Mouse (Mus musculus): Measurements from ENCODE around the gene Thumpd1. TPM values are rescaled to one million over a fixed set of nuclear protein-coding genes. Genes with fewer than 3 reads are reported as not detected.
"Not testable (repeated sequence)": the region's sequence is repeated elsewhere in the genome, so short reads cannot be mapped to it uniquely, and the experiment has no call there.

The Thumpd1 gene
- polyA plus RNA-seq, 1 experiment from 2014 or later = 56.4 TPM

- Histone ChIP-seq H3K27ac (ENCODE audit: low read length) (no peak overlapping the region), H3K36me3 (ENCODE audit: control insufficient read depth, insufficient read depth, low read length) (no peaks in the 10 kb centered on the region), H3K9ac (ENCODE audit: low read depth, low read length) (no peak overlapping the region), H3K27me3 (replicated peaks; ENCODE audit: control insufficient read depth, insufficient read depth, low read length) (no peaks in the 10 kb centered on the region), H3K4me2 (ENCODE audit: low read depth, low read length) (no peak overlapping the region), H3K4me1 (ENCODE audit: control insufficient read depth, insufficient read depth, low read length) (peaks cover 5% of the 10 kb centered on the region; the same call in 1 of the 2 replicates), H3K9me3 (ENCODE audit: control insufficient read depth, low read length) (no peaks in the 10 kb centered on the region), H3K4me3 (ENCODE audit: low read length) (no peak overlapping the region)
- no peak for ATAC-seq
- WGBS = 66% methylated on average over 1 of the region's 1 CpGs
Observed at GRCm38 (mm10) chr7:119745869-119746268, 25.3 kb upstream of the Thumpd1 start.

- Histone ChIP-seq H3K27me3 (replicated peaks; ENCODE audit: control insufficient read depth, insufficient read depth, low read length) (no peaks in the 10 kb centered on the region), H3K9me3 (ENCODE audit: control insufficient read depth, low read length) (no peaks in the 10 kb centered on the region), H3K4me2 (ENCODE audit: low read depth, low read length) (peak overlapping the region; percentile 32), H3K9ac (ENCODE audit: low read depth, low read length) (peak overlapping the region; percentile 35; the same call in 1 of the 2 replicates), H3K27ac (ENCODE audit: low read length) (no peak overlapping the region), H3K4me3 (ENCODE audit: low read length) (peak overlapping the region; percentile 20), H3K36me3 (ENCODE audit: control insufficient read depth, insufficient read depth, low read length) (no peaks in the 10 kb centered on the region), H3K4me1 (ENCODE audit: control insufficient read depth, insufficient read depth, low read length) (peaks cover 5% of the 10 kb centered on the region; the same call in 1 of the 2 replicates)
- ATAC-seq = peak; percentile 64
- 9% methylated on average over 34 of the region's 34 CpGs for WGBS
Observed at GRCm38 (mm10) chr7:119744321-119744720, 23.7 kb upstream of the Thumpd1 start.

DNA sequence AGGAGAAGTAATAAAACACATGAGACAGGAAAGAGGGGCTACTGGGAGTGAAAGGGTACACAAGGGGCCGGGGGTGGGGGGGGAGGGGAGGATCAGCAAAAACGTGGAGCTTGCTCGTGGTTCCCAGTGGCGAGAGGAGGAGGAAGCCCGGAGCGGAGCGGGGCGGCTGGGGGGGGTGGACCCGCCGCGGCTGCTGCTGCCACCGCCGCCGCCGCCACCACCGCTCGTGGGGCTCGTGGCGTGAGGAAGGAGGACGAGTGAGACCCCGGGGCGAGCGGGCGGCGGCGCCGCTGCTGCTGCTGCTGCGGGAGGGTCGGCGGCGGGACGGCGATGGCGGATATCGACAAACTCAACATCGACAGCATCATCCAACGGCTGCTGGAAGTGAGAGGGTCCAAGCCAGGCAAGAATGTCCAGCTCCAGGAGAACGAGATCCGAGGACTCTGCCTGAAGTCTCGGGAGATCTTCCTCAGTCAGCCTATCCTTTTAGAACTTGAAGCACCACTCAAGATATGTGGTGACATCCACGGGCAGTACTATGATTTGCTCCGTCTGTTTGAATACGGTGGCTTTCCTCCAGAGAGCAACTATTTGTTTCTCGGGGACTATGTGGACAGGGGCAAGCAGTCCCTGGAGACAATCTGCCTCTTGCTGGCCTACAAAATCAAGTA lies 19.3 kb upstream of the Thumpd1 start:
- 0 out of 2 replicates have a peak, but pooled peaks have one; percentile 44 for ATAC-seq
- H3K27me3 ChIP-seq (replicated peaks; ENCODE audit: control insufficient read depth, insufficient read depth, low read length); H3K9me3 ChIP-seq (ENCODE audit: control insufficient read depth, low read length); H3K4me1 ChIP-seq (ENCODE audit: control insufficient read depth, insufficient read depth, low read length); H3K36me3 ChIP-seq (ENCODE audit: control insufficient read depth, insufficient read depth, low read length); H3K27ac ChIP-seq (ENCODE audit: low read length): not testable (repeated sequence)
- Histone ChIP-seq H3K4me2 (ENCODE audit: low read depth, low read length) (peak overlapping the region; percentile 50), H3K4me3 (ENCODE audit: low read length) (peak overlapping the region; percentile 35), H3K9ac (ENCODE audit: low read depth, low read length) (peak overlapping the region; percentile 40; the same call in 1 of the 2 replicates)
- WGBS = 5% methylated on average over 27 of the region's 44 CpGs

GRCm38 (mm10) chr7:119738877-119739276 lies 18.3 kb upstream of the Thumpd1 start:
- H3K27ac ChIP-seq (ENCODE audit: low read length) = no peak overlapping the region
- no peak for ATAC-seq
- no peak overlapping the region for H3K4me3 ChIP-seq (ENCODE audit: low read length)
- 79% methylated on average over 2 of the region's 2 CpGs for WGBS
- H3K4me1 ChIP-seq (ENCODE audit: control insufficient read depth, insufficient read depth, low read length) = no peaks in the 10 kb centered on the region
- no peaks in the 10 kb centered on the region for H3K9me3 ChIP-seq (ENCODE audit: control insufficient read depth, low read length)
- H3K27me3 ChIP-seq (replicated peaks; ENCODE audit: control insufficient read depth, insufficient read depth, low read length) = no peaks in the 10 kb centered on the region
- H3K9ac ChIP-seq (ENCODE audit: low read depth, low read length) = no peak overlapping the region
- no peaks in the 10 kb centered on the region for H3K36me3 ChIP-seq (ENCODE audit: control insufficient read depth, insufficient read depth, low read length)
- H3K4me2 ChIP-seq (ENCODE audit: low read depth, low read length) = no peak overlapping the region

- not testable (repeated sequence) for H3K4me2 ChIP-seq (ENCODE audit: low read depth, low read length); ATAC-seq; H3K9ac ChIP-seq (ENCODE audit: low read depth, low read length); H3K9me3 ChIP-seq (ENCODE audit: control insufficient read depth, low read length); H3K27ac ChIP-seq (ENCODE audit: low read length); H3K36me3 ChIP-seq (ENCODE audit: control insufficient read depth, insufficient read depth, low read length); H3K4me1 ChIP-seq (ENCODE audit: control insufficient read depth, insufficient read depth, low read length); H3K27me3 ChIP-seq (replicated peaks; ENCODE audit: control insufficient read depth, insufficient read depth, low read length); H3K4me3 ChIP-seq (ENCODE audit: low read length)
- 82% methylated on average over 4 of the region's 4 CpGs for WGBS
Observed at GRCm38 (mm10) chr7:119731262-119731661, 10.7 kb upstream of the Thumpd1 start.

GRCm38 (mm10) chr7:119727621-119728020 lies 7.0 kb upstream of the Thumpd1 start:
- no peaks in the 10 kb centered on the region for H3K36me3 ChIP-seq (ENCODE audit: control insufficient read depth, insufficient read depth, low read length)
- H3K4me3 ChIP-seq (ENCODE audit: low read length) = no peak overlapping the region
- H3K27ac ChIP-seq (ENCODE audit: low read length) = no peak overlapping the region
- no peaks in the 10 kb centered on the region for H3K27me3 ChIP-seq (replicated peaks; ENCODE audit: control insufficient read depth, insufficient read depth, low read length)
- H3K9ac ChIP-seq (ENCODE audit: low read depth, low read length) = no peak overlapping the region
- ATAC-seq = no peak
- no peak overlapping the region for H3K4me2 ChIP-seq (ENCODE audit: low read depth, low read length)
- no peaks in the 10 kb centered on the region for H3K4me1 ChIP-seq (ENCODE audit: control insufficient read depth, insufficient read depth, low read length)
- WGBS = 95% methylated on average over 2 of the region's 2 CpGs
- no peaks in the 10 kb centered on the region for H3K9me3 ChIP-seq (ENCODE audit: control insufficient read depth, low read length)

DNA sequence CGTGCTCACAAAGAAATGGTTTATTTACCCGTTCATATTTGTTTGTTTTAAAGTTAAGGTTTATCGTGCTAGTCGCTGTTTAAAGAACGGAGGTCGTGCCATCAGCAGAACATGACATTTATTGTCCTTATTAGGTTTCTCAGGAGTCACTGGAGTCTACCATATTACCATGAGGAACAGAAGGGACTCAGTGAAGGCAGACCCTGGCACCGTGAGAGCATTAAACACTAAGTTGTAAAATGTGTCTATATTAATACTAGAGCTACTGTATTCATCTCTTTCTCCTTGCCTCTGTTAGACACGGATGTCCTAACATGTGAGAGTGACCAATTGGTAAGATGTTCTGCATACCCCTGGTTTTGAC lies 331 bp upstream of the Thumpd1 start:
- Histone ChIP-seq H3K27ac (ENCODE audit: low read length) (no peak overlapping the region), H3K9ac (ENCODE audit: low read depth, low read length) (peak overlapping the region; percentile 87), H3K4me2 (ENCODE audit: low read depth, low read length) (peak overlapping the region; percentile 85), H3K4me1 (ENCODE audit: control insufficient read depth, insufficient read depth, low read length) (peaks cover 5% of the 10 kb centered on the region; the same call in 1 of the 2 replicates), H3K9me3 (ENCODE audit: control insufficient read depth, low read length) (no peaks in the 10 kb centered on the region), H3K27me3 (replicated peaks; ENCODE audit: control insufficient read depth, insufficient read depth, low read length) (no peaks in the 10 kb centered on the region), H3K4me3 (ENCODE audit: low read length) (peak overlapping the region; percentile 95), H3K36me3 (ENCODE audit: control insufficient read depth, insufficient read depth, low read length) (peaks cover 11% of the 10 kb centered on the region)
- peak; percentile 47 for ATAC-seq
- WGBS = 10% methylated on average over 8 of the region's 8 CpGs

GRCm38 (mm10) chr7:119714111-119714510 lies 6.5 kb downstream of the Thumpd1 start:
- Histone ChIP-seq H3K27ac (ENCODE audit: low read length) (no peak overlapping the region), H3K4me2 (ENCODE audit: low read depth, low read length) (no peak overlapping the region), H3K9me3 (ENCODE audit: control insufficient read depth, low read length) (no peaks in the 10 kb centered on the region), H3K9ac (ENCODE audit: low read depth, low read length) (no peak overlapping the region), H3K36me3 (ENCODE audit: control insufficient read depth, insufficient read depth, low read length) (peaks cover 14% of the 10 kb centered on the region), H3K4me1 (ENCODE audit: control insufficient read depth, insufficient read depth, low read length) (no peaks in the 10 kb centered on the region), H3K27me3 (replicated peaks; ENCODE audit: control insufficient read depth, insufficient read depth, low read length) (no peaks in the 10 kb centered on the region), H3K4me3 (ENCODE audit: low read length) (no peak overlapping the region)
- ATAC-seq = no peak
- WGBS = 90% methylated on average over 7 of the region's 7 CpGs

DNA sequence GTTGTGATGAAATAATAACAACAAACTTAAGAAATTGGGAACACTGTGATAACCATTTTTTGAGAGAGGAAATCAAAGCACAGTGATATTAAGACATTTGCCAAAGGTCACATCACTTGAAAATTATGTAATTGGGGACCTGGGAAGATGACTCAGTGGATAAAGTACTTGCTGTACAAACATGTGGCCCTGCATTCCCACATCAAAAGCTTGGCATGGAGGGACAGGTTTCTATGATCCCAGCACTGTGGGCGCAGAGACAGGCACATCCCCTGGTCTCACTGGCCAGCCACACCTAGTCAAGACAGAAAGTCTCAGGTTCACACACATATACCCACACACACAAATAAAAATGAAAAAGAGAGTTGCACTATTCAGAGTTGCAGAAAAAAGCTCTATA lies 25.7 kb downstream of the Thumpd1 start:
- WGBS = 95% methylated on average over 1 of the region's 1 CpGs
- H3K9me3 ChIP-seq (ENCODE audit: control insufficient read depth, low read length) = no peaks in the 10 kb centered on the region
- no peaks in the 10 kb centered on the region for H3K27me3 ChIP-seq (replicated peaks; ENCODE audit: control insufficient read depth, insufficient read depth, low read length)
- no peak overlapping the region for H3K4me2 ChIP-seq (ENCODE audit: low read depth, low read length)
- H3K36me3 ChIP-seq (ENCODE audit: control insufficient read depth, insufficient read depth, low read length) = no peaks in the 10 kb centered on the region
- H3K4me3 ChIP-seq (ENCODE audit: low read length) = no peak overlapping the region
- no peaks in the 10 kb centered on the region for H3K4me1 ChIP-seq (ENCODE audit: control insufficient read depth, insufficient read depth, low read length)
- no peak for ATAC-seq
- H3K9ac ChIP-seq (ENCODE audit: low read depth, low read length) = no peak overlapping the region
- no peak overlapping the region for H3K27ac ChIP-seq (ENCODE audit: low read length)

DNA sequence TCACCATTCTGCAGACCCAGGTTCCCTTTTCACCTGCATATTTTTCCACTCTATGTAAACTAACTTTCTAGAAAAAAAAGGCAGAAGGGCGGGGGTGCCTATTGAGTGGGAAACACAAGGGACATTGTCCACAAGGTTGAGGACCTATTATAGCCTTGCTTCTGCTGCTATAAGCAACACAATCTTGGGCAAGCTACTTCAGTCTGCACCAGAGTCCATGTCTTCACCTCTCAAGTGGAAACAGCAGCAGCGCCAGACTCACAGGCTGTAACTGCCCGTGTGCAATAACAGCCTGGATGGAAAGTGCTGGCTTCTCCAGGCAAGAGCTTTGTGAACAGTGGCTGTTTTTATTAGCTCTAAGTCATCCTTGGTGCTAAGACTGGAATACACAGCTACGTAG lies 28.3 kb downstream of the Thumpd1 start:
- no peak overlapping the region for H3K4me2 ChIP-seq (ENCODE audit: low read depth, low read length)
- no peaks in the 10 kb centered on the region for H3K4me1 ChIP-seq (ENCODE audit: control insufficient read depth, insufficient read depth, low read length)
- no peak overlapping the region for H3K27ac ChIP-seq (ENCODE audit: low read length)
- WGBS = 78% methylated on average over 4 of the region's 4 CpGs
- H3K9me3 ChIP-seq (ENCODE audit: control insufficient read depth, low read length) = no peaks in the 10 kb centered on the region
- H3K36me3 ChIP-seq (ENCODE audit: control insufficient read depth, insufficient read depth, low read length) = no peaks in the 10 kb centered on the region
- no peak overlapping the region for H3K9ac ChIP-seq (ENCODE audit: low read depth, low read length)
- no peak for ATAC-seq
- H3K27me3 ChIP-seq (replicated peaks; ENCODE audit: control insufficient read depth, insufficient read depth, low read length) = no peaks in the 10 kb centered on the region
- H3K4me3 ChIP-seq (ENCODE audit: low read length) = no peak overlapping the region

All from intestine, embryonic 16.5 days (tissue).